Mouse (Mus musculus): Measurements from ENCODE around the gene Usp21.

- TF ChIP-seq CTCF (IDR thresholded peaks at IDR 0.05; ENCODE audit: low read depth, low read length) (no peak), GATA1 (IDR thresholded peaks at IDR 0.05; ENCODE audit: borderline replicate concordance, low read length) (no peak)
Observed at GRCm38 (mm10) chr1:171279721-171280120, 8.1 kb downstream of the Usp21 start.
